18 mouse cellular contexts compared by ENCODE assay signal in genomic region chr15:97801811-97802210, GRCm38 (mm10). TPM values are rescaled to one million over a fixed set of nuclear protein-coding genes. Genes with fewer than 3 reads are reported as not detected.
A peak's percentile ranks its signal among the peaks of the same experiment; 100 is the strongest.
DNase-seq lines count a peak whose midpoint lies in the region; ATAC-seq lines count a peak whose summit lies in the region.
"Had no signal": no experiment of that assay in that cellular context is flagged by ENCODE, and none has a peak within 500 bp of the region (broad histone marks: within the 10 kb centered on the region; RNA-seq: fewer than 3 reads in every experiment).

No protein-coding gene starts in this region.

- H3K4me3 ChIP-seq in kidney, embryonic 15.5 days (replicated peaks), result no peak overlapping the region
- no peak overlapping the region for H3K4me3 ChIP-seq in forebrain, embryonic 15.5 days
- 0 out of 2 replicates have a peak overlapping the region, but pooled peaks have one; percentile 8 for H3K4me3 ChIP-seq in midbrain, embryonic 13.5 days (replicated peaks)
- H3K4me3 ChIP-seq: liver, embryonic 12.5 days had no signal

- H3K4me2 ChIP-seq in kidney, embryonic 15.5 days, result no peak overlapping the region
- 0 out of 2 replicates have a peak overlapping the region, but pooled peaks have one; percentile 37 for H3K4me2 ChIP-seq in forebrain, embryonic 15.5 days (replicated peaks)
- H3K4me2 ChIP-seq in midbrain, embryonic 13.5 days (replicated peaks), result peak overlapping the region; percentile 41
- H3K4me2 ChIP-seq: liver, embryonic 12.5 days; lung, embryonic 14.5 days had no signal

- H3K4me1 ChIP-seq in kidney, embryonic 15.5 days, result 0 out of 2 replicates have a peak, but pooled peaks cover 4% of the 10 kb centered on the region
- peaks cover 22% of the 10 kb centered on the region for H3K4me1 ChIP-seq in forebrain, embryonic 15.5 days
- H3K4me1 ChIP-seq in midbrain, embryonic 13.5 days (replicated peaks), result peaks cover 42% of the 10 kb centered on the region
- H3K4me1 ChIP-seq: liver, embryonic 12.5 days had no signal

- 84% methylated on average over 7 of the region's 7 CpGs for WGBS in kidney, embryonic 15.5 days
- 72% methylated on average over 7 of the region's 7 CpGs for WGBS in forebrain, embryonic 15.5 days
- WGBS in midbrain, embryonic 13.5 days, result 79% methylated on average over 7 of the region's 7 CpGs

- peak; percentile 76 to 82 for DNase-seq in cerebellum, postnatal 10 days
- no peak for DNase-seq in cerebellum, adult 11-12 months
- DNase-seq in kidney, postnatal 10 days, result no peak
- DNase-seq in spleen, adult 18-20 months, result no peak
- DNase-seq in spleen, postnatal 4 days (ENCODE audit: low spot score in 2 of 2), result no peak
- DNase-seq: adrenal gland, postnatal 25 days; cerebellum, adult 8-10 months; gastrocnemius, postnatal 25 days; kidney, adult 2 months; kidney, postnatal 4 days; lung, embryonic 14.5 days; lung, postnatal 4 days; thymus, adult 2 months had no signal

- no peak overlapping the region for H3K9ac ChIP-seq in kidney, embryonic 15.5 days
- H3K9ac ChIP-seq in forebrain, embryonic 15.5 days (replicated peaks), result no peak overlapping the region
- H3K9ac ChIP-seq in midbrain, embryonic 13.5 days (replicated peaks), result no peak overlapping the region
- H3K9ac ChIP-seq: liver, embryonic 12.5 days; lung, embryonic 14.5 days had no signal

- no peaks in the 10 kb centered on the region for H3K9me3 ChIP-seq in kidney, embryonic 15.5 days (replicated peaks)
- H3K9me3 ChIP-seq in forebrain, embryonic 15.5 days, result no peaks in the 10 kb centered on the region
- H3K9me3 ChIP-seq in midbrain, embryonic 13.5 days, result no peaks in the 10 kb centered on the region
- H3K9me3 ChIP-seq: liver, embryonic 12.5 days had no signal

- ATAC-seq in kidney, embryonic 15.5 days (replicated peaks; ENCODE audit: low FRiP score), result peak; percentile 22; the same call in 1 of the 2 replicates
- no peak for ATAC-seq in forebrain, embryonic 15.5 days (replicated peaks)
- no peak for ATAC-seq in midbrain, embryonic 13.5 days
- ATAC-seq: liver, embryonic 12.5 days had no signal

- H3K27ac ChIP-seq in kidney, embryonic 15.5 days, result no peak overlapping the region
- H3K27ac ChIP-seq in forebrain, embryonic 15.5 days (replicated peaks), result no peak overlapping the region
- H3K27ac ChIP-seq in midbrain, embryonic 13.5 days, result no peak overlapping the region
- H3K27ac ChIP-seq: liver, embryonic 12.5 days had no signal

- peaks cover 83% of the 10 kb centered on the region for H3K36me3 ChIP-seq in kidney, embryonic 15.5 days
- peaks cover 19% of the 10 kb centered on the region for H3K36me3 ChIP-seq in forebrain, embryonic 15.5 days
- peaks cover 66% of the 10 kb centered on the region for H3K36me3 ChIP-seq in midbrain, embryonic 13.5 days

- H3K27me3 ChIP-seq in kidney, embryonic 15.5 days, result no peaks in the 10 kb centered on the region
- no peaks in the 10 kb centered on the region for H3K27me3 ChIP-seq in forebrain, embryonic 15.5 days
- no peaks in the 10 kb centered on the region for H3K27me3 ChIP-seq in midbrain, embryonic 13.5 days
- H3K27me3 ChIP-seq: CH12.LX; liver, embryonic 12.5 days had no signal

RNA-seq across cellular contexts. Expression of gene Slc48a1, which starts 23.5 kb away (rescaled TPM):
- 57.5 and 58.8 TPM in 2 replicates for polyA plus RNA-seq in kidney, embryonic 15.5 days (2015; fragmentation: Nextera tagmentation; extraction: Ambion mirVana)
- polyA plus RNA-seq in forebrain, embryonic 15.5 days (2015; fragmentation: Nextera tagmentation; extraction: Ambion mirVana), result 64.9 and 66.6 TPM in 2 replicates
- 48.0 and 59.8 TPM in 2 replicates for polyA plus RNA-seq in midbrain, embryonic 13.5 days (2015; fragmentation: Nextera tagmentation; extraction: Ambion mirVana)

RNA-seq across cellular contexts. Expression of gene Rapgef3, which starts 34.0 kb away (rescaled TPM):
- 23.0 and 29.7 TPM in 2 replicates for polyA plus RNA-seq in kidney, embryonic 15.5 days (2015; fragmentation: Nextera tagmentation; extraction: Ambion mirVana)
- 8.6 and 9.0 TPM in 2 replicates for polyA plus RNA-seq in forebrain, embryonic 15.5 days (2015; fragmentation: Nextera tagmentation; extraction: Ambion mirVana)
- polyA plus RNA-seq in midbrain, embryonic 13.5 days (2015; fragmentation: Nextera tagmentation; extraction: Ambion mirVana), result 7.2 and 9.0 TPM in 2 replicates

RNA-seq across cellular contexts. Expression of gene Hdac7, which starts 42.5 kb away (rescaled TPM):
- polyA plus RNA-seq in kidney, embryonic 15.5 days (2015; fragmentation: Nextera tagmentation; extraction: Ambion mirVana), result 29.9 and 35.2 TPM in 2 replicates
- 25.9 and 26.6 TPM in 2 replicates for polyA plus RNA-seq in forebrain, embryonic 15.5 days (2015; fragmentation: Nextera tagmentation; extraction: Ambion mirVana)
- 29.8 and 31.4 TPM in 2 replicates for polyA plus RNA-seq in midbrain, embryonic 13.5 days (2015; fragmentation: Nextera tagmentation; extraction: Ambion mirVana)

Comparison
In these comparisons a context has a peak if more than half of its experiments do, and no peak if none do; other contexts are left out.
1. DNase-seq: peak in cerebellum, postnatal 10 days (2 of 2); none in cerebellum, adult 11-12 months (single experiment), kidney, postnatal 10 days (single experiment), spleen, adult 18-20 months (0 of 2) and spleen, postnatal 4 days (0 of 2).